Mouse (Mus musculus) hindbrain, embryonic 10.5 days (tissue): ENCODE results near the gene Plcxd3. TPM values are rescaled to one million over a fixed set of nuclear protein-coding genes. Genes with fewer than 3 reads are reported as not detected.

Experiments
- DNase-seq: peaks from one replicate; pipeline ENCODE4 v3.0.0-alpha.2; 2017; ENCODE audit warnings: low spot score
- H3K27ac ChIP-seq: fragments of 300-500 bp; sonication (generic); 2 replicates; pipeline ENCODE4 v1.5.1; 2016; ENCODE audit warnings: mild to moderate bottlenecking, moderate library complexity
- H3K27me3 ChIP-seq: fragments of 300-500 bp; sonication (generic); 2 replicates; pipeline ENCODE4 v1.6.1; 2016; ENCODE audit warnings: mild to moderate bottlenecking; ENCODE audit not compliant: poor library complexity, insufficient read depth, severe bottlenecking
- H3K36me3 ChIP-seq: fragments of 300-500 bp; sonication (generic); 2 replicates; pipeline ENCODE4 v1.6.1; 2016; ENCODE audit warnings: mild to moderate bottlenecking, moderate library complexity
- H3K4me1 ChIP-seq: fragments of 300-500 bp; sonication (generic); replicated peaks from 2 replicates; pipeline ENCODE4 v1.6.1; 2016; ENCODE audit warnings: mild to moderate bottlenecking
- H3K4me3 ChIP-seq: fragments of 300-500 bp; sonication (generic); 2 replicates; pipeline ENCODE4 v1.5.1; 2016; ENCODE audit warnings: mild to moderate bottlenecking, moderate library complexity
- H3K9me3 ChIP-seq: fragments of 300-500 bp; sonication (generic); 2 replicates; pipeline ENCODE4 v1.6.1; 2016; ENCODE audit warnings: mild to moderate bottlenecking, moderate library complexity
- WGBS: fragments of 180-500 bp; shearing (Covaris S2); methylation state at CpG from one replicate; pipeline ENCODE4 v1.1.7; 2016; 5-methylcytosine and 5-hydroxymethylcytosine counted together
- polyA plus RNA-seq: library from polyadenylated mRNA; unstranded; fragments of >200 nt; fragmentation: Nextera tagmentation; extraction: Ambion mirVana; gene quantifications from 2 replicates; pipeline ENCODE4 v1.2.1, GENCODE M21; 2016

Gene Plcxd3
- polyA plus RNA-seq, result 4.8 and 10.8 TPM in 2 replicates

GRCm38 (mm10) chr15:4375423-4376220, at the start of gene Plcxd3:
Plcxd3 (plus strand) TSS chr15:4375491.
- peak; percentile 73 for DNase-seq
- no peaks in the 10 kb centered on the region for H3K36me3 ChIP-seq
- peak within 1 kb of the TSS; percentile 65 for H3K4me3 ChIP-seq
- peaks cover 14% of the 10 kb centered on the region for H3K27me3 ChIP-seq
- under 1% methylated on average over 33 of the region's 33 CpGs for WGBS
- peaks cover 24% of the 10 kb centered on the region; the same call in 1 of the 2 replicates for H3K4me1 ChIP-seq
- no peaks in the 10 kb centered on the region for H3K9me3 ChIP-seq
- H3K27ac ChIP-seq, result peak within 1 kb of the TSS; percentile 80

- no peak for DNase-seq
- WGBS, result 84% methylated on average over 4 of the region's 4 CpGs
- Histone ChIP-seq H3K9me3 (no peaks in the 10 kb centered on the region), H3K4me3 (no peak overlapping the region), H3K4me1 (no peaks in the 10 kb centered on the region), H3K27ac (no peak overlapping the region), H3K36me3 (no peaks in the 10 kb centered on the region), H3K27me3 (no peaks in the 10 kb centered on the region)
Measured at GRCm38 (mm10) chr15:4331867-4332266, 43.4 kb upstream of the Plcxd3 start.

GRCm38 (mm10) chr15:4341620-4342019, 33.7 kb upstream of the Plcxd3 start:
- 19% methylated on average over 4 of the region's 4 CpGs for WGBS
- no peaks in the 10 kb centered on the region for H3K9me3 ChIP-seq
- no peak for DNase-seq

GRCm38 (mm10) chr15:4348816-4349553, 26.3 kb upstream of the Plcxd3 start:
- Histone ChIP-seq H3K27ac (no peak overlapping the region), H3K4me1 (0 out of 2 replicates have a peak, but pooled peaks cover 3% of the 10 kb centered on the region), H3K4me3 (no peak overlapping the region), H3K9me3 (no peaks in the 10 kb centered on the region), H3K27me3 (no peaks in the 10 kb centered on the region), H3K36me3 (no peaks in the 10 kb centered on the region)
- WGBS, result 26% methylated on average over 7 of the region's 7 CpGs
- no peak for DNase-seq

More at GRCm38 (mm10) chr15:4341620-4342019, 33.7 kb upstream of the Plcxd3 start:
- Histone ChIP-seq H3K27me3 (no peaks in the 10 kb centered on the region), H3K4me3 (no peak overlapping the region), H3K4me1 (no peaks in the 10 kb centered on the region), H3K36me3 (no peaks in the 10 kb centered on the region), H3K27ac (no peak overlapping the region)

- Histone ChIP-seq H3K9me3 (no peaks in the 10 kb centered on the region), H3K27ac (no peak overlapping the region), H3K36me3 (no peaks in the 10 kb centered on the region), H3K4me1 (no peaks in the 10 kb centered on the region), H3K4me3 (no peak overlapping the region), H3K27me3 (no peaks in the 10 kb centered on the region)
- 93% methylated on average over 11 of the region's 11 CpGs for WGBS
- DNase-seq, result no peak
Measured at GRCm38 (mm10) chr15:4356397-4356796, 18.9 kb upstream of the Plcxd3 start.

GRCm38 (mm10) chr15:4357706-4358105, 17.6 kb upstream of the Plcxd3 start:
- Histone ChIP-seq H3K4me3 (no peak overlapping the region), H3K27me3 (no peaks in the 10 kb centered on the region), H3K4me1 (no peaks in the 10 kb centered on the region), H3K9me3 (no peaks in the 10 kb centered on the region), H3K27ac (no peak overlapping the region), H3K36me3 (no peaks in the 10 kb centered on the region)
- 84% methylated on average over 4 of the region's 4 CpGs for WGBS
- no peak for DNase-seq

- 64% methylated on average over 2 of the region's 2 CpGs for WGBS
- no peaks in the 10 kb centered on the region for H3K36me3 ChIP-seq
- no peak overlapping the region for H3K27ac ChIP-seq
- no peaks in the 10 kb centered on the region for H3K9me3 ChIP-seq
- no peaks in the 10 kb centered on the region for H3K27me3 ChIP-seq
- no peaks in the 10 kb centered on the region for H3K4me1 ChIP-seq
- H3K4me3 ChIP-seq, result no peak overlapping the region
- DNase-seq, result no peak
Measured at GRCm38 (mm10) chr15:4367801-4368200, 7.5 kb upstream of the Plcxd3 start.

GRCm38 (mm10) chr15:4374453-4374990, 769 bp upstream of the Plcxd3 start:
- Histone ChIP-seq H3K4me1 (peaks cover 24% of the 10 kb centered on the region; the same call in 1 of the 2 replicates), H3K27me3 (peaks cover 14% of the 10 kb centered on the region), H3K9me3 (no peaks in the 10 kb centered on the region), H3K36me3 (no peaks in the 10 kb centered on the region), H3K4me3 (peak overlapping the region; percentile 65), H3K27ac (peak overlapping the region; percentile 80)
- DNase-seq, result no peak
- 55% methylated on average over 6 of the region's 6 CpGs for WGBS

- peaks cover 14% of the 10 kb centered on the region for H3K27me3 ChIP-seq
- peak overlapping the region; percentile 80 for H3K27ac ChIP-seq
- H3K9me3 ChIP-seq, result no peaks in the 10 kb centered on the region
- 22% methylated on average over 6 of the region's 6 CpGs for WGBS
- H3K36me3 ChIP-seq, result no peaks in the 10 kb centered on the region
- peak overlapping the region; percentile 65 for H3K4me3 ChIP-seq
- H3K4me1 ChIP-seq, result peaks cover 24% of the 10 kb centered on the region; the same call in 1 of the 2 replicates
- no peak for DNase-seq
Measured at GRCm38 (mm10) chr15:4375031-4375422, 264 bp upstream of the Plcxd3 start.

GRCm38 (mm10) chr15:4376221-4376631, 935 bp downstream of the Plcxd3 start:
- Histone ChIP-seq H3K27ac (peak overlapping the region; percentile 80), H3K4me3 (peak overlapping the region; percentile 65), H3K36me3 (no peaks in the 10 kb centered on the region), H3K9me3 (no peaks in the 10 kb centered on the region), H3K4me1 (peaks cover 24% of the 10 kb centered on the region; the same call in 1 of the 2 replicates), H3K27me3 (peaks cover 14% of the 10 kb centered on the region)
- WGBS, result 21% methylated on average over 8 of the region's 8 CpGs
- DNase-seq, result peak; percentile 22

GRCm38 (mm10) chr15:4378766-4379165, 3.5 kb downstream of the Plcxd3 start:
- DNase-seq, result no peak
- peaks cover 14% of the 10 kb centered on the region for H3K27me3 ChIP-seq
- no peaks in the 10 kb centered on the region for H3K9me3 ChIP-seq
- H3K4me3 ChIP-seq, result no peak overlapping the region
- peaks cover 24% of the 10 kb centered on the region; the same call in 1 of the 2 replicates for H3K4me1 ChIP-seq
- no peak overlapping the region for H3K27ac ChIP-seq
- H3K36me3 ChIP-seq, result no peaks in the 10 kb centered on the region
- 75% methylated on average over 5 of the region's 5 CpGs for WGBS

- no peak overlapping the region for H3K4me3 ChIP-seq
- no peaks in the 10 kb centered on the region for H3K36me3 ChIP-seq
- no peak for DNase-seq
- no peaks in the 10 kb centered on the region for H3K4me1 ChIP-seq
- H3K27ac ChIP-seq, result no peak overlapping the region
- H3K27me3 ChIP-seq, result no peaks in the 10 kb centered on the region
- H3K9me3 ChIP-seq, result no peaks in the 10 kb centered on the region
Measured at GRCm38 (mm10) chr15:4387774-4388173, 12.5 kb downstream of the Plcxd3 start.

GRCm38 (mm10) chr15:4400096-4400495, 24.8 kb downstream of the Plcxd3 start:
- H3K27ac ChIP-seq, result no peak overlapping the region
- WGBS, result 37% methylated on average over 4 of the region's 4 CpGs
- H3K36me3 ChIP-seq, result no peaks in the 10 kb centered on the region
- H3K4me1 ChIP-seq, result no peaks in the 10 kb centered on the region
- peaks cover 6% of the 10 kb centered on the region; the same call in 1 of the 2 replicates for H3K9me3 ChIP-seq
- no peak overlapping the region for H3K4me3 ChIP-seq
- H3K27me3 ChIP-seq, result no peaks in the 10 kb centered on the region
- no peak for DNase-seq
